23 mouse cellular contexts compared by ENCODE assay signal in the genomic region with DNA sequence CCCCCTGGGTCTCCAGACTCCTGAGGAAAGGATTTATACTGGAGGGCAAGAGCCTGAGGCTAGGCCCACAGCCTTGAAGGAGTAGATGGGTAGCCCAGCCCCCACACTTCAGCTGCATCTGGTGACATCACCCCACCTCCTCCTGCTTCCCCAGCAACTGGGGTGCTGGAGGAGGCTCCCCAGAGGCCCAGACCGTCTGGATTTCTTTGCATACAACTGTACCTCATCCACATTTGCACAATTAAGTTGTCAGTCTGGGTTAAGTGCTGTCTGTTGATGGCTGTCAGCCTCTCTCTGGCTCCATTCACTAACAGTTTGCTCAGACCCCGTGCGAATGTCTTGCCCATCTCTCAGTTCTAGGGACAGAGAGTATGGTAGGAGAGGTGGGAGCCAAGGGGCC. TPM values are rescaled to one million over a fixed set of nuclear protein-coding genes. Genes with fewer than 3 reads are reported as not detected.
DNase-seq lines count a peak whose midpoint lies in the region; ATAC-seq and TF ChIP-seq lines count a peak whose summit lies in the region.
"Had no signal": no experiment of that assay in that cellular context is flagged by ENCODE, and none has a peak within 500 bp of the region (broad histone marks: within the 10 kb centered on the region; RNA-seq: fewer than 3 reads in every experiment).

No protein-coding gene starts in this region.

- WGBS in forebrain, embryonic 12.5 days = 55% methylated on average over 3 of the region's 3 CpGs
- WGBS in forebrain, embryonic 11.5 days = 65% methylated on average over 3 of the region's 3 CpGs
- 34% methylated on average over 3 of the region's 3 CpGs for WGBS in lung, embryonic 15.5 days

- ATAC-seq in forebrain, embryonic 12.5 days (ENCODE audit: low FRiP score) = 0 out of 2 replicates have a peak, but pooled peaks have one; percentile 27
- ATAC-seq in forebrain, embryonic 11.5 days (replicated peaks; ENCODE audit: low FRiP score) = no peak
- peak; percentile 24; the same call in 1 of the 2 replicates for ATAC-seq in lung, embryonic 15.5 days (ENCODE audit: borderline replicate concordance, extremely low read depth, low FRiP score, low TSS enrichment)
- ATAC-seq: CD4-positive, CD25-positive, alpha-beta regulatory T cell, adult 4 months; liver, embryonic 12.5 days; midbrain, embryonic 16.5 days had no signal

- H3ac ChIP-seq in myocyte (ENCODE audit: control insufficient read depth, insufficient read length) = no peak overlapping the region

- no peak overlapping the region for H3K4me3 ChIP-seq in forebrain, embryonic 12.5 days (replicated peaks)
- no peak overlapping the region for H3K4me3 ChIP-seq in forebrain, embryonic 11.5 days (ENCODE audit: low read depth, low read length)
- no peak overlapping the region for H3K4me3 ChIP-seq in lung, embryonic 15.5 days
- H3K4me3 ChIP-seq in myocyte = no peak overlapping the region
- no peak overlapping the region for H3K4me3 ChIP-seq in left cerebral cortex, adult 2 months
- H3K4me3 ChIP-seq: erythroblast, embryonic 14.5 days; hindbrain, embryonic 13.5 days; limb, embryonic 12.5 days; liver, embryonic 12.5 days had no signal

- H3K36me3 ChIP-seq in forebrain, embryonic 12.5 days (replicated peaks) = no peaks in the 10 kb centered on the region
- no peaks in the 10 kb centered on the region for H3K36me3 ChIP-seq in forebrain, embryonic 11.5 days (ENCODE audit: control insufficient read depth, insufficient read depth, low read length)
- H3K36me3 ChIP-seq in lung, embryonic 15.5 days = no peaks in the 10 kb centered on the region
- H3K36me3 ChIP-seq in myocyte (ENCODE audit: control insufficient read depth, insufficient read depth) = no peaks in the 10 kb centered on the region
- H3K36me3 ChIP-seq: hindbrain, embryonic 13.5 days; limb, embryonic 12.5 days; liver, embryonic 12.5 days had no signal

- H3K79me2 ChIP-seq in myocyte (ENCODE audit: control insufficient read depth, insufficient read depth) = no peaks in the 10 kb centered on the region

- intact Hi-C loops in left cerebral cortex, adult 2 months (cut with DNase I) = no loop called here

- no peak overlapping the region for H3K9ac ChIP-seq in forebrain, embryonic 12.5 days
- H3K9ac ChIP-seq in forebrain, embryonic 11.5 days (ENCODE audit: low read length) = no peak overlapping the region
- H3K9ac ChIP-seq in lung, embryonic 15.5 days = no peak overlapping the region
- H3K9ac ChIP-seq: hindbrain, embryonic 13.5 days; limb, embryonic 12.5 days; liver, embryonic 12.5 days had no signal

- peaks cover 11% of the 10 kb centered on the region; the same call in 1 of the 2 replicates for H3K4me1 ChIP-seq in forebrain, embryonic 12.5 days
- H3K4me1 ChIP-seq in forebrain, embryonic 11.5 days (replicated peaks; ENCODE audit: control insufficient read depth, insufficient read depth, low read length) = no peaks in the 10 kb centered on the region; the same call in 1 of the 2 replicates
- peaks cover 17% of the 10 kb centered on the region for H3K4me1 ChIP-seq in lung, embryonic 15.5 days
- H3K4me1 ChIP-seq: liver, embryonic 12.5 days had no signal

- H3K4me2 ChIP-seq in forebrain, embryonic 12.5 days = no peak overlapping the region
- no peak overlapping the region for H3K4me2 ChIP-seq in forebrain, embryonic 11.5 days (ENCODE audit: low read depth, low read length, severe bottlenecking)
- H3K4me2 ChIP-seq in lung, embryonic 15.5 days = no peak overlapping the region
- peak overlapping the region; percentile 21 for H3K4me2 ChIP-seq in myocyte (ENCODE audit: low read depth)
- H3K4me2 ChIP-seq: hindbrain, embryonic 13.5 days; limb, embryonic 12.5 days; liver, embryonic 12.5 days had no signal

- DNase-seq in forebrain, embryonic 11.5 days (ENCODE audit: low spot score) = no peak
- no peak for DNase-seq in lung, postnatal 14 days
- peak; percentile 60 for DNase-seq in brain, embryonic 14.5 days (ENCODE audit: low read depth)
- no peak for DNase-seq in left cerebral cortex, adult 2 months (ENCODE audit: extremely low spot score in 1 of 2, low spot score in 2 of 2)
- no peak for DNase-seq in embryo, embryonic 10.5 days (ENCODE audit: low spot score)
- DNase-seq: adrenal gland, postnatal 14 days; cerebellum, adult 11-12 months; cerebellum, postnatal 25 days; gastrocnemius, postnatal 36 days; kidney, adult 8-10 months; kidney, postnatal 14 days; lung, postnatal 10 days; right cerebral cortex, adult 18-20 months; thymus, postnatal 4 days had no signal

- no peak for TF ChIP-seq CTCF in brain, embryonic 14.5 days (IDR thresholded peaks at IDR 0.05; ENCODE audit: borderline replicate concordance, extremely low read depth, insufficient read depth, insufficient read length)
- TF ChIP-seq CTCF in left cerebral cortex, adult 2 months (IDR thresholded peaks at IDR 0.05) = no peak

- TF ChIP-seq POLR2A in brain, embryonic 14.5 days (IDR thresholded peaks at IDR 0.05; ENCODE audit: borderline replicate concordance, extremely low read depth, insufficient read depth, insufficient read length, poor library complexity, severe bottlenecking) = no peak
- no peak for TF ChIP-seq POLR2A in myocyte (IDR thresholded peaks at IDR 0.05; ENCODE audit: insufficient read length, low read depth)

- H3K27me3 ChIP-seq in forebrain, embryonic 12.5 days = peaks cover 38% of the 10 kb centered on the region
- peaks cover 8% of the 10 kb centered on the region for H3K27me3 ChIP-seq in forebrain, embryonic 11.5 days (ENCODE audit: control insufficient read depth, insufficient read depth, low read length)
- peaks cover 24% of the 10 kb centered on the region for H3K27me3 ChIP-seq in lung, embryonic 15.5 days
- H3K27me3 ChIP-seq in myocyte (ENCODE audit: control insufficient read depth, insufficient read depth, insufficient read length) = peaks cover 23% of the 10 kb centered on the region

- no peaks in the 10 kb centered on the region for H3K9me3 ChIP-seq in forebrain, embryonic 12.5 days
- no peaks in the 10 kb centered on the region for H3K9me3 ChIP-seq in forebrain, embryonic 11.5 days (ENCODE audit: control insufficient read depth, low read length)
- no peaks in the 10 kb centered on the region for H3K9me3 ChIP-seq in lung, embryonic 15.5 days
- H3K9me3 ChIP-seq: hindbrain, embryonic 13.5 days; limb, embryonic 12.5 days; liver, embryonic 12.5 days had no signal

- H3K27ac ChIP-seq in forebrain, embryonic 12.5 days = no peak overlapping the region
- no peak overlapping the region for H3K27ac ChIP-seq in forebrain, embryonic 11.5 days (ENCODE audit: low read depth, low read length)
- H3K27ac ChIP-seq in lung, embryonic 15.5 days = no peak overlapping the region
- no peak overlapping the region for H3K27ac ChIP-seq in left cerebral cortex, adult 2 months
- H3K27ac ChIP-seq: hindbrain, embryonic 13.5 days; liver, embryonic 12.5 days had no signal

TF ChIP-seq in myocyte, 11 proteins besides CTCF, POLR2A, EP300 and RAD21:
- no peak for TF ChIP-seq TCF3 (IDR thresholded peaks at IDR 0.05; ENCODE audit: insufficient read length, low read depth)
- TF ChIP-seq CEBPB (IDR thresholded peaks at IDR 0.05; ENCODE audit: insufficient read depth, poor library complexity, severe bottlenecking) = no peak
- TF ChIP-seq SRF (IDR thresholded peaks at IDR 0.05; ENCODE audit: control insufficient read depth, insufficient read length, low read depth) = no peak
- TF ChIP-seq MYOD1 (IDR thresholded peaks at IDR 0.05; ENCODE audit: control insufficient read depth in 1 of 3, insufficient read length in 2 of 3, low read depth in 2 of 3) = no peak
- no peak for TF ChIP-seq POLR2AphosphoS2 (IDR thresholded peaks at IDR 0.05; ENCODE audit: insufficient read length, low read depth)
- TF ChIP-seq MYOG (IDR thresholded peaks at IDR 0.05; ENCODE audit: control insufficient read depth in 1 of 3, insufficient read depth in 1 of 3, insufficient read length in 2 of 3, low read depth in 2 of 3) = no peak
- no peak for TF ChIP-seq MAX (IDR thresholded peaks at IDR 0.05; ENCODE audit: low read depth)
- TF ChIP-seq REST (IDR thresholded peaks at IDR 0.05; ENCODE audit: insufficient read depth, insufficient read length) = no peak
- TF ChIP-seq TCF12 (IDR thresholded peaks at IDR 0.05; ENCODE audit: insufficient read depth, poor library complexity, severe bottlenecking) = no peak
- TF ChIP-seq E2F4 (IDR thresholded peaks at IDR 0.05; ENCODE audit: insufficient read depth) = no peak
- no peak for TF ChIP-seq USF1 (IDR thresholded peaks at IDR 0.05; ENCODE audit: low read depth)

RNA-seq across cellular contexts. Expression of a gene that starts 6.9 kb away (rescaled TPM):
- polyA plus RNA-seq in forebrain, embryonic 12.5 days (2016; fragmentation: Nextera tagmentation; extraction: Ambion mirVana) = 1.7 and 2.6 TPM in 2 replicates
- polyA plus RNA-seq in forebrain, embryonic 11.5 days (2014; fragmentation: Nextera tagmentation; extraction: Ambion mirVana) = 0.76 and 1.0 TPM in 2 replicates
- 18.9 and 19.8 TPM in 2 replicates for polyA plus RNA-seq in lung, embryonic 15.5 days (2015; fragmentation: Nextera tagmentation; extraction: Ambion mirVana)
- 5.4 and 6.2 TPM in 2 replicates for polyA plus RNA-seq in brain, embryonic 14.5 days (2012; rRNA removed)
- polyA plus RNA-seq in myocyte (2012; fragmentation: generic; extraction: Trizol) = 6.3 TPM
- 1 to 10 TPM in 1 of 2 experiments, under 1 TPM in 1; 0.93 to 1.0 TPM for total RNA-seq in left cerebral cortex, adult 2 months (2021)
- polyA plus RNA-seq: CD4-positive, CD25-positive, alpha-beta regulatory T cell, adult 4 months; erythroblast, embryonic 14.5 days had no signal
